Mouse (Mus musculus) stomach, embryonic 16.5 days (tissue): ENCODE measurements around the gene Tmem262. TPM values are rescaled to one million over a fixed set of nuclear protein-coding genes. Genes with fewer than 3 reads are reported as not detected.

Experiments
- ATAC-seq: fragments of 200-750 bp; cut with Nextera tagmentation; 2 replicates; pipeline ENCODE4 v1.8.0; 2017; ENCODE audit warnings: moderate number of reproducible peaks, moderate TSS enrichment; ENCODE audit not compliant: insufficient read depth, low FRiP score
- H3K27ac ChIP-seq: fragments of 300-500 bp; sonication (generic); 2 replicates; pipeline ENCODE4 v1.5.1; 2014; ENCODE audit warnings: low read length
- H3K27me3 ChIP-seq: fragments of 300-500 bp; sonication (generic); 2 replicates; pipeline ENCODE4 v1.6.1; 2014; ENCODE audit warnings: low read length, control low read depth, mixed read lengths; ENCODE audit not compliant: control insufficient read depth, insufficient read depth
- H3K36me3 ChIP-seq: fragments of 300-500 bp; sonication (generic); 2 replicates; pipeline ENCODE4 v1.6.1; 2014; ENCODE audit warnings: low read length; ENCODE audit not compliant: control insufficient read depth, insufficient read depth
- H3K4me1 ChIP-seq: fragments of 300-500 bp; sonication (generic); 2 replicates; pipeline ENCODE4 v1.6.1; 2014; ENCODE audit warnings: low read length, control low read depth, mixed read lengths; ENCODE audit not compliant: control insufficient read depth, insufficient read depth
- H3K4me2 ChIP-seq: fragments of 300-500 bp; sonication (generic); 2 replicates; pipeline ENCODE4 v1.6.1; 2014; ENCODE audit warnings: low read depth, low read length, mixed read lengths
- H3K4me3 ChIP-seq: fragments of 300-500 bp; sonication (generic); replicated peaks from 2 replicates; pipeline ENCODE4 v1.5.1; 2014; ENCODE audit warnings: mild to moderate bottlenecking, low read length
- H3K9ac ChIP-seq: fragments of 300-500 bp; sonication (generic); 2 replicates; pipeline ENCODE4 v1.6.1; 2014; ENCODE audit warnings: low read length
- H3K9me3 ChIP-seq: fragments of 300-500 bp; sonication (generic); replicated peaks from 2 replicates; pipeline ENCODE4 v1.6.1; 2016; ENCODE audit warnings: low read length, control low read depth; ENCODE audit not compliant: control insufficient read depth
- WGBS: fragments of 180-500 bp; shearing (Covaris S2); extraction: QIAGEN DNeasy Blood & Tissue Kit; methylation state at CpG from one replicate; pipeline ENCODE4 v1.1.7; 2014; 5-methylcytosine and 5-hydroxymethylcytosine counted together
- polyA plus RNA-seq: library from polyadenylated mRNA; unstranded; fragments of >200 nt; fragmentation: Nextera tagmentation; extraction: Ambion mirVana; gene quantifications from 2 replicates; pipeline ENCODE4 v1.2.1, GENCODE M21; 2015

Gene Tmem262
- polyA plus RNA-seq, 1 experiment from 2014 or later, result not detected

DNA sequence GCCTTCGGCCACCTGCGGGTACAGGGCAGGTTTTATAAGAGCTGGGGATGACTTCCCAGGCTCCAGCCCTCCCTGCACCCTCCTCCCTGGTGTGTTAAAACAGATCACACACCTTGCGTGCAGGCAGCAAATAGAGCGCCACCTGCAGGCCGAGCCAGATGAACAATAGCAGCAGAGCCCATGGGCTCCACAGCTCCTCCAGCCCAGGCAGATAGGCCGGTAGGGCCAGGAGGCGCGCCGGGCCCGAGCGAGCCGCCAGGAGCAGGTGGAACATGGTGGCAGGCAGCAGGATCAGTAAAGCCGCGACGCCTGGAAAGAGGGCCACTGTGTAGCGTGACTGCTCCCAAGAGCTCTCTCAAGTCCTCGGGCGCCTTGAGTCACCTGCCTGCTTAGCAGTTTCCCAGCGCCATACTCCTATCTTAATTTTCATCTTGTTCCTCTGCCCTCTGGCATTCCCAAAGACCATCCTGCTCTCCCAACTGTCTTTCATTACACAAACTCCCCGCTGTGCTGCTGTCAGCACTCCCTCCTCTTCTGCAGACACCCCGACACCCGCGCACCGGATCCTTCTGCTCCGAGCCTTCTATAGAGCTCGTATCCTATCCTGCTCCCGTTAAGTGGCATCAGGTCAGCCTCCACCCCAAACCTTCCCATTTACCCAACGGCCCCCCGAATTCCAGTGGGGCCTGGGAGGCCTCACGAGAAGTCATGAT is 12.7 kb upstream of the Tmem262 start:
- Histone ChIP-seq H3K4me2 (peak overlapping the region; percentile 99), H3K36me3 (peaks cover 6% of the 10 kb centered on the region; the same call in 1 of the 2 replicates), H3K4me1 (peaks cover 23% of the 10 kb centered on the region), H3K9ac (peak overlapping the region; percentile 74), H3K9me3 (no peaks in the 10 kb centered on the region), H3K27me3 (no peaks in the 10 kb centered on the region), H3K4me3 (peak overlapping the region; percentile 54), H3K27ac (peak overlapping the region; percentile 85)
- under 1% methylated on average over 30 of the region's 30 CpGs for WGBS
- peak; percentile 44; the same call in 1 of the 2 replicates for ATAC-seq

DNA sequence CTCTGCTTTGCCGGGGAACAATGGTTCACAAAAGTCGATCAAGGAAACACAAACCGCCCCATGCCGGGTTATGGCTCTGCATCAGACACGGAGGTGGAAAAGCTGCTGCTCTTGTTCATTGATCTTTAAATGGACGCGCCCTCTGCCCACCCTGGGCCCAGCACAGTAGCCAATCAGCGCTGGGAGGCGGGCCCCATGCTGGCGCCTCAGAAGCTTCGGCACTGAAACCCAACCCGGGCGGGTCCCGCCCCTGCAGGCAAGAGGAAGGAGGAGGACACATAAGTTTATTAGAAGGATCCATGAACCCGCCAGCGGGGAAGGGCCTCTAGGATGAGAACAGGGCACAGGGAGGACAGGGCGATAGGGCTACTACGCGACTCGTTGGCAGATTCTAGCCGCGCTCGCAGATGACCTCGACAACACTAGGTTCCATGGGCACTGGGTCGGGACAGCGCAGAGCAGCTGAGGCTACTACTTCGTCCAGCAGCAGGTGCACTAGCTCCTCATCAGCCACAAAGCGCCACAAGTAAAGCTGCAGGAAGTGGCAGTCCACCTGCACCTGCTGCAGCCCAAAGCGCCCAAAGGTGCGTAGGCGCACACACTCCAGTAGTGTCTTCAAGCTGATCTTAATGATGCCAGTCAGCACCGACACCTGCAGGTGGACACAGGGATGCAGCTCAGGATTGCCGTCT is 12.0 kb upstream of the Tmem262 start, which contains the start of gene Tm7sf2:
Gene Tm7sf2, minus strand, starts transcription at position 650 of the 692 bp plus-strand sequence.
- Histone ChIP-seq H3K4me1 (peaks cover 16% of the 10 kb centered on the region), H3K4me2 (peak within 1 kb of the TSS; percentile 99), H3K4me3 (peak within 1 kb of the TSS; percentile 54), H3K27me3 (no peaks in the 10 kb centered on the region), H3K27ac (peak within 1 kb of the TSS; percentile 85), H3K9me3 (no peaks in the 10 kb centered on the region), H3K36me3 (peaks cover 6% of the 10 kb centered on the region; the same call in 1 of the 2 replicates), H3K9ac (peak within 1 kb of the TSS; percentile 74)
- 11% methylated on average over 33 of the region's 33 CpGs for WGBS
- peak; percentile 95 for ATAC-seq

DNA sequence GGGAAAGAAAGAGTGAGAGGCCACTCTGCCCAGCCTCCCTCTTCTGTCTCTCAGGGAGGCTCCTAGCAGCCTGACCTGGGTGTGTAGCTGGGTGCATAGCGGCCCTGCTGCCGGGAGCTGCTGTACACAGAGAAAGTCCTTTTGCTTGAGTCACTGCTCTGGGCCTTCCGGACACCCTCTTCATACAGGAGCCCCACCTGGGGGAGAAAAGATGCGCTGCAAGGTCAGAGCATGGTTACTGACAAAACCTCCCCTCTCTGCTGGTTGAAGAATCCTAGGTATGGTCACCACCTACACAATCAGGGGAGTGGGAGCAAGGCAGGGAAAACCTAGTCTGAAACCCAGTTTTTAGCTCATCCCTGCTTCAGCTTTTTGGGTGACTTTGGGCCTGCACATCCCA is 10.9 kb upstream of the Tmem262 start:
- peaks cover 6% of the 10 kb centered on the region; the same call in 1 of the 2 replicates for H3K36me3 ChIP-seq
- no peak overlapping the region for H3K27ac ChIP-seq
- ATAC-seq, result no peak
- H3K4me1 ChIP-seq, result peaks cover 14% of the 10 kb centered on the region
- no peak overlapping the region for H3K9ac ChIP-seq
- H3K4me3 ChIP-seq, result no peak overlapping the region
- H3K4me2 ChIP-seq, result no peak overlapping the region
- H3K9me3 ChIP-seq, result no peaks in the 10 kb centered on the region
- 70% methylated on average over 4 of the region's 4 CpGs for WGBS
- H3K27me3 ChIP-seq, result no peaks in the 10 kb centered on the region

DNA sequence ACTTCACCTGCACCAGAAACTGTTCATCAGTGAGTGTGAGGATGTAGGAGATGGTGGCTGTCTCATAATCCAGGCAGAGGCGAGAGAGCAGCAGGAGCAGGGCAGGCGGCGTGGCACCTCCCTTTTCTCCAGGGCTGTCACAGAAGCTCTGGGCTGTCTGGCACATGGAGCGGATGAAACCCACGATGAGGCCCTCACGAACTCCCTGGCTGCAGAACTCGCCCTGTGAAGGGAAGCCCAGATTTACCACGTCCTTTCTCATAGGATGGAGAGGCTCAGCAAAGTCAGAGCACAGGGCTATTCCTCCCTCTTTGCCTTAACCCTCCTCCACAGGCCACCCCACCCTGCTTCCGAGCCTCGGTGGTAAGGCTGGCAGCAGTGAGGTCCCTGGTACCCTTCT is 10.0 kb upstream of the Tmem262 start:
- WGBS, result 86% methylated on average over 10 of the region's 10 CpGs
- no peaks in the 10 kb centered on the region for H3K9me3 ChIP-seq
- H3K4me2 ChIP-seq, result no peak overlapping the region
- H3K9ac ChIP-seq, result no peak overlapping the region
- no peak overlapping the region for H3K4me3 ChIP-seq
- H3K36me3 ChIP-seq, result peaks cover 6% of the 10 kb centered on the region; the same call in 1 of the 2 replicates
- H3K4me1 ChIP-seq, result peaks cover 14% of the 10 kb centered on the region
- no peak overlapping the region for H3K27ac ChIP-seq
- no peaks in the 10 kb centered on the region for H3K27me3 ChIP-seq
- no peak for ATAC-seq

GRCm38 (mm10) chr19:6070571-6071250 is 9.1 kb upstream of the Tmem262 start:
- Histone ChIP-seq H3K27ac (no peak overlapping the region), H3K27me3 (no peaks in the 10 kb centered on the region), H3K4me1 (peaks cover 14% of the 10 kb centered on the region), H3K9me3 (no peaks in the 10 kb centered on the region), H3K4me3 (no peak overlapping the region), H3K9ac (no peak overlapping the region), H3K36me3 (peaks cover 6% of the 10 kb centered on the region; the same call in 1 of the 2 replicates), H3K4me2 (no peak overlapping the region)
- 90% methylated on average over 31 of the region's 31 CpGs for WGBS
- no peak for ATAC-seq

GRCm38 (mm10) chr19:6071261-6071660 is 8.6 kb upstream of the Tmem262 start:
- Histone ChIP-seq H3K4me2 (no peak overlapping the region), H3K9me3 (no peaks in the 10 kb centered on the region), H3K4me3 (no peak overlapping the region), H3K27ac (no peak overlapping the region), H3K9ac (no peak overlapping the region), H3K27me3 (no peaks in the 10 kb centered on the region), H3K36me3 (peaks cover 6% of the 10 kb centered on the region; the same call in 1 of the 2 replicates), H3K4me1 (peaks cover 17% of the 10 kb centered on the region)
- ATAC-seq, result no peak
- 92% methylated on average over 19 of the region's 19 CpGs for WGBS

DNA sequence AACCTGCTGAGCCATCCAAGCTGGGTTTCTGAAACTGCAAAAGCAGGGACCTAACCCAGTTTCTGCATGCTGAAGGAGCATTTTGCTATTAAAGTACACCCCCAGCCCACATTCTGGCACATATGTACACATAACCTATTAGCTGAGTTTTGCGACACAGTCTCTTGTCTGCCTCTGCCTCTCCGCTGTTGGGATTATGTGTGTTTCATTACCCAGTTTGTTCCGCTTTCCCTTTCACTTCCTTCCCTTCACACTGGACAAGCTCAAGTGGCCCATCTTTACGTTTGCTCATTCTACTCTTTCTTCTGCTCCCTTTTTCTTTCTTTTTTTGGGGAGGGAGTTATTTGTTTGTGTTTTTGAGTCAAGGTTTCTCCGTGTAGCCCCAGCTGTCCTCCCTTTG is 5.9 kb upstream of the Tmem262 start:
- 91% methylated on average over 5 of the region's 5 CpGs for WGBS
- H3K4me1 ChIP-seq, result peaks cover 5% of the 10 kb centered on the region
- H3K4me3 ChIP-seq, result no peak overlapping the region
- no peak for ATAC-seq
- no peak overlapping the region for H3K9ac ChIP-seq
- H3K36me3 ChIP-seq, result peaks cover 6% of the 10 kb centered on the region; the same call in 1 of the 2 replicates
- no peak overlapping the region for H3K4me2 ChIP-seq
- no peaks in the 10 kb centered on the region for H3K9me3 ChIP-seq
- no peaks in the 10 kb centered on the region for H3K27me3 ChIP-seq
- H3K27ac ChIP-seq, result no peak overlapping the region

- Histone ChIP-seq H3K36me3 (peaks cover 4% of the 10 kb centered on the region; the same call in 1 of the 2 replicates), H3K4me3 (peak within 1 kb of the TSS; percentile 81), H3K4me2 (peak within 1 kb of the TSS; percentile 93), H3K27me3 (no peaks in the 10 kb centered on the region), H3K9me3 (no peaks in the 10 kb centered on the region), H3K4me1 (peaks cover 5% of the 10 kb centered on the region), H3K9ac (peak within 1 kb of the TSS; percentile 87), H3K27ac (peak within 1 kb of the TSS; percentile 84)
- WGBS, result under 1% methylated on average over 33 of the region's 33 CpGs
- ATAC-seq, result peak; percentile 88
Observed at GRCm38 (mm10) chr19:6076564-6077393, 3.1 kb upstream of the Tmem262 start, which contains the start of gene Vps51. Gene Vps51 (minus strand): TSS chr19:6077231.
